Mouse (Mus musculus): ENCODE data around the gene Tmem11. TPM values are rescaled to one million over a fixed set of nuclear protein-coding genes. Genes with fewer than 3 reads are reported as not detected.

The Tmem11 gene
- polyA plus RNA-seq (2021; fragmentation: Nextera tagmentation) = 39.2 and 44.9 TPM in 2 replicates
- long read RNA-seq, experiment 1, transcript Tmem11-201 (2 exons, 1,457 nt) = major isoform, 30 of 33 reads
- long read RNA-seq, experiment 1, partial matches to known transcripts = 0 of 33 reads
- long read RNA-seq, experiment 1, other reads (novel, unspliced or antisense) = 1 of 33 reads
- long read RNA-seq, experiment 2, transcript Tmem11-201 (2 exons, 1,457 nt) = major isoform, 32 of 44 reads
- long read RNA-seq, experiment 2, partial matches to known transcripts = 0 of 44 reads
- long read RNA-seq, experiment 2, other reads (novel, unspliced or antisense) = 11 of 44 reads

DNA sequence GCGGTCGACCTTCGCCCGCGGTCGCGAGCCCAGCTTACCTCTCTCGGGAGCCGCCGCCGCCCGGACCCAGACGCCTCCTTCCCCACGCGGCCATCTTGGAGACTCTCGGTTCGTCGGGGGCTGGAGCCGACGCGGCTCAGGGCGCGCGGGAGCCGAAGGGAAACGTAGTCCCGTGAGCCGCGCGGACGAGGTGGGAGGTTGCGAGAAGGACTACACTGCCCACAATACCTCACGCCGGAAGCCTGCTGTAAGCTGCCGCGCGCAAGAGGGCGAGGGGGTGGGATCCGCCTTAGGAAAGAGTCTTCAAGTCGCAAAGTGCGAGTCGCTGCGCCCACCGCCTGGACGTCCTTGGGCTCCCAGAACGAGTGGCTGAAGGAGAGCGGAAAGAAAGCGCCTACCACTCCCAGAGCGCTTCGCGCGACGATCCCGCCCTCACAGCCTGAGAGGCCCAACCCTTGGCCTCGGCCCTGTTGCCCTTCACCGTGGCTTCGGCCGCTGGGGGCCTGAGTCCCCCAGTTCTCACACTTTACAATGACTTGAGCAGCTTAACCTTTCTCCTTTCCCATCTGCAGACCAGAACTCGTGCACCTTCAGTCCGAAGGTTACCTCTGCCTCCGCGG is at the start of gene Tmem11:
TSS of gene Tmem11 (minus strand) at position 598 of the 620 bp plus-strand sequence.

DNA sequence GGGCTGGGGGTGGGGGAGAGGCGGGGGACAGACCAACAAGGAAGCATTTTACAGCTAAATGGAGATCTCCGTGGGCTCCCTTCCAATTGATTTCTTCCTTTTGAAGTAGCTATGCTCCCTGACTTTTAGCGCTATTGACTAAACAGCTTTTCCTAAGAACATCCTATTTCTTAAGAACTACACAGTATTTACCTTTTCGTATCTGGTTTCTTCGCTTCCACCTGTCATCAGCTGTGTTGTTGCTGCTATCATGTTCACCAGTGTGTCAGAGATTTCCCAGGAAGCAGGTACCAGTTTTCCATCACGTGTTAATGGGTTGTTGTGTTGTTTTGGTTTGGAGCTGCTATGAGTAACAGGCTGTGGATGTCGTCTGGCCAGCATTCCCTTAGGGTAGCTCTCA is 35.4 kb upstream of the Tmem11 start, which contains the start of gene Natd1:
TSS of gene Natd1 (minus strand) at position 260 of the 400 bp plus-strand sequence.

GRCm38 (mm10) chr11:60830433-60831052 is 48.5 kb downstream of the Tmem11 start, which contains the start of gene Dhrs7b:
Gene Dhrs7b, plus strand, starts transcription at chr11:60830631.

Other genes with a start within 250 kb of the Tmem11 start
- gene Llgl1, start 179.5 kb downstream of the Tmem11 start, polyA plus RNA-seq (2021; fragmentation: Nextera tagmentation) = 14.7 and 16.7 TPM in 2 replicates
- 28.5 and 33.9 TPM in 2 replicates for gene Flii, start 152.0 kb downstream of the Tmem11 start, polyA plus RNA-seq (2021; fragmentation: Nextera tagmentation)
- gene Mief2, start 150.9 kb downstream of the Tmem11 start, polyA plus RNA-seq (2021; fragmentation: Nextera tagmentation) = 5.0 and 11.5 TPM in 2 replicates
- 1.9 TPM in 2 replicates for gene Top3a, start 101.9 kb downstream of the Tmem11 start, polyA plus RNA-seq (2021; fragmentation: Nextera tagmentation)
- 4.9 and 8.2 TPM in 2 replicates for gene Smcr8, start 101.7 kb downstream of the Tmem11 start, polyA plus RNA-seq (2021; fragmentation: Nextera tagmentation)
- 1.1 and 1.8 TPM in 2 replicates for gene Shmt1, start 67.6 kb downstream of the Tmem11 start, polyA plus RNA-seq (2021; fragmentation: Nextera tagmentation)
- gene Dhrs7b, start 48.6 kb downstream of the Tmem11 start, polyA plus RNA-seq (2021; fragmentation: Nextera tagmentation) = 32.2 and 40.8 TPM in 2 replicates
- 7.3 and 11.1 TPM in 2 replicates for gene Natd1, start 35.5 kb upstream of the Tmem11 start, polyA plus RNA-seq (2021; fragmentation: Nextera tagmentation)
- 11.1 and 11.5 TPM in 2 replicates for gene Map2k3, start 52.8 kb upstream of the Tmem11 start, polyA plus RNA-seq (2021; fragmentation: Nextera tagmentation)
- 2.7 and 8.1 TPM in 2 replicates for gene Kcnj12, start 143.3 kb upstream of the Tmem11 start, polyA plus RNA-seq (2021; fragmentation: Nextera tagmentation)
- gene Tnfrsf13b, start 247.5 kb upstream of the Tmem11 start, polyA plus RNA-seq (2021; fragmentation: Nextera tagmentation) = 2.4 and 2.8 TPM in 2 replicates